Mouse (Mus musculus): Measurements from ENCODE around the gene 4932429P05Rik. TPM values are rescaled to one million over a fixed set of nuclear protein-coding genes. Genes with fewer than 3 reads are reported as not detected.

4932429P05Rik gene
- polyA plus RNA-seq (2015; fragmentation: Nextera tagmentation; extraction: Ambion mirVana), result not detected in 2 replicates

DNA sequence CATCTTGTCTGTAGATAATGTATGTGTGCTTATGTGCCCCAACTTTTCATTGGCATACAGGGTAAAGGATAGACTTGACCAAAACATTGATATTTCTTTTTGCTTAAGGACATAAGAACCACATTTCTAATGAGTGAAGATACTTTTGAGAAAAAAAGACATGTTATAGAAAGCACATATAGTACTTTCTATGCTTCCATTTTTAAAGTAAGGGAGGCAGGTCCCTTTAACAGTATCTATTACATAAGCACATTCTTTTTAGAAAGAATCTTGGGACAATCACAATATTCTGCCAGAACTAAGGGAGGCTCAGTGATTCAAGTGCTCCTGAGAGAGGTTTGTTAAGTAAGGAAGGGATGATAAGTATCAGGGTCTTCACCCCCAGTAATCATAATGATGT lies at the start of gene 4932429P05Rik:
4932429P05Rik (plus strand) TSS at position 301 of the 400 bp plus-strand sequence.
- no peak within 1 kb of the TSS for H3K9ac ChIP-seq
- no peaks in the 10 kb centered on the region for H3K4me1 ChIP-seq (replicated peaks)
- H3K4me2 ChIP-seq, result no peak within 1 kb of the TSS
- H3K9me3 ChIP-seq (replicated peaks), result no peaks in the 10 kb centered on the region
- H3K4me3 ChIP-seq (replicated peaks), result no peak within 1 kb of the TSS
- ATAC-seq (ENCODE audit: insufficient read depth), result no peak
- H3K36me3 ChIP-seq (replicated peaks), result no peaks in the 10 kb centered on the region
- H3K27ac ChIP-seq (replicated peaks), result no peak within 1 kb of the TSS
- H3K27me3 ChIP-seq, result no peaks in the 10 kb centered on the region

Other genes starting within 250 kb of the 4932429P05Rik start
- not detected in 2 replicates for gene 4930415L06Rik, start 180.6 kb downstream of the 4932429P05Rik start, polyA plus RNA-seq (2015; fragmentation: Nextera tagmentation; extraction: Ambion mirVana)